Mouse (Mus musculus) ES-E14 (cell line): ENCODE results near the gene Chd4. TPM values are rescaled to one million over a fixed set of nuclear protein-coding genes. Genes with fewer than 3 reads are reported as not detected.

Experiments used
- DNase-seq: peaks from one replicate; pipeline ENCODE4 v3.0.0-alpha.2; 2013; ENCODE audit warnings: low read depth, low spot score
- H3K27ac ChIP-seq: 2 replicates; pipeline ENCODE4 v1.5.1; 2012; ENCODE audit warnings: low read depth, mild to moderate bottlenecking, low read length, moderate library complexity, mixed read lengths; ENCODE audit not compliant: poor library complexity, insufficient read depth, severe bottlenecking
- H3K36me3 ChIP-seq: 2 replicates; pipeline ENCODE4 v1.6.1; 2012; ENCODE audit warnings: mild to moderate bottlenecking, low read length, moderate library complexity, mixed read lengths; ENCODE audit not compliant: control insufficient read depth, poor library complexity, insufficient read depth, severe bottlenecking
- H3K4me1 ChIP-seq, 2 experiments: fragments of 150-350 bp in 1 of 2; sonication (generic) in 1 of 2; 2 replicates each; pipeline ENCODE4 v1.6.1; 2012; ENCODE audit warnings: low read length in 2 of 2, mild to moderate bottlenecking in 1 of 2, mixed read lengths in 1 of 2; ENCODE audit not compliant: control insufficient read depth in 2 of 2, insufficient read depth in 2 of 2, poor library complexity in 1 of 2
- H3K4me3 ChIP-seq, 2 experiments: fragments of 150-350 bp in 1 of 2; sonication (generic) in 1 of 2; 2 replicates each; pipeline ENCODE4 v1.5.1; 2012; ENCODE audit warnings: low read length in 2 of 2, low read depth in 1 of 2, mild to moderate bottlenecking in 1 of 2, mixed read lengths in 1 of 2; ENCODE audit not compliant: insufficient read depth in 1 of 2, poor library complexity in 1 of 2, severe bottlenecking in 1 of 2
- H3K9ac ChIP-seq: 2 replicates; pipeline ENCODE4 v1.6.1; 2012; ENCODE audit warnings: low read depth, mild to moderate bottlenecking, low read length, mixed read lengths; ENCODE audit not compliant: poor library complexity, insufficient read depth, severe bottlenecking
- H3K9me3 ChIP-seq: fragments of 150-350 bp; sonication (generic); 2 replicates; pipeline ENCODE4 v1.6.1; 2012; ENCODE audit warnings: low read depth, mild to moderate bottlenecking, low read length; ENCODE audit not compliant: control insufficient read depth, insufficient read depth
- CHD2 ChIP-seq: IDR thresholded peaks from 2 replicates; pipeline ENCODE4 v1.6.1; 2014; ENCODE audit warnings: mild to moderate bottlenecking, low read depth, low read length, inconsistent platforms
- HCFC1 ChIP-seq: IDR thresholded peaks from 2 replicates; pipeline ENCODE4 v1.6.1; 2012; ENCODE audit warnings: low read length, inconsistent platforms, borderline replicate concordance; ENCODE audit not compliant: insufficient read depth
- MAFK ChIP-seq: IDR thresholded peaks from 2 replicates; pipeline ENCODE4 v1.6.1; 2014; ENCODE audit warnings: mild to moderate bottlenecking, low read depth, low read length, inconsistent platforms; ENCODE audit not compliant: insufficient read depth
- ZC3H11A ChIP-seq: IDR thresholded peaks from 2 replicates; pipeline ENCODE4 v1.6.1; 2012; ENCODE audit warnings: low read depth, mild to moderate bottlenecking, inconsistent platforms, low read length, borderline replicate concordance
- ZNF384 ChIP-seq: IDR thresholded peaks from 2 replicates; pipeline ENCODE4 v1.6.1; 2012; ENCODE audit warnings: low read depth, low read length, inconsistent platforms
- in situ Hi-C, 2 experiments: fragments of 600-800 bp; cut with MboI; formaldehyde crosslinking; loops; one replicate each; pipeline ENCODE4 v1.15.1; 2025; ENCODE audit warnings: low sequenced_read_pairs in 2 of 2, inconsistent platforms in 1 of 2; ENCODE audit not compliant: unreplicated experiment in 2 of 2
- total RNA-seq: library from RNA; depleted of rRNA; stranded (reverse); fragments of 300-350 nt; gene quantifications from 2 replicates; pipeline ENCODE4 v1.2.3, GENCODE M21; 2012

The Chd4 gene
- total RNA-seq, 1 experiment = 344 TPM

GRCm38 (mm10) chr6:125153682-125154081 lies 57.9 kb downstream of the Chd4 start:
- no peak overlapping the region for H3K4me3 ChIP-seq
- in situ Hi-C loops = no loop called here
- no peaks in the 10 kb centered on the region for H3K9me3 ChIP-seq
- TF ChIP-seq CHD2 = no peak
- no peak for TF ChIP-seq ZNF384
- no peak for TF ChIP-seq ZC3H11A
- no peak for TF ChIP-seq MAFK
- TF ChIP-seq HCFC1 = no peak
- peaks cover 2% of the 10 kb centered on the region; the same call in 1 of the 2 replicates for H3K36me3 ChIP-seq
- DNase-seq = no peak
- peaks cover 2 to 24% of the 10 kb centered on the region in 2 experiments; a peak in 2 of 4 replicates for H3K4me1 ChIP-seq
- H3K9ac ChIP-seq = no peak overlapping the region
- H3K27ac ChIP-seq = no peak overlapping the region

GRCm38 (mm10) chr6:125154550-125154949 lies 58.8 kb downstream of the Chd4 start:
- Histone ChIP-seq H3K36me3 (peaks cover 6% of the 10 kb centered on the region; the same call in 1 of the 2 replicates), H3K9me3 (no peaks in the 10 kb centered on the region), H3K27ac (no peak overlapping the region), H3K4me1 (peaks cover 0 to 20% of the 10 kb centered on the region in 2 experiments; a peak in 2 of 4 replicates), H3K4me3 (no peak overlapping the region), H3K9ac (no peak overlapping the region)
- DNase-seq = no peak
- TF ChIP-seq CHD2 (no peak), ZC3H11A (no peak), ZNF384 (no peak), HCFC1 (no peak), MAFK (no peak)
- in situ Hi-C loops = no loop called here

GRCm38 (mm10) chr6:125155262-125155661 lies 59.5 kb downstream of the Chd4 start:
- Histone ChIP-seq H3K9me3 (no peaks in the 10 kb centered on the region), H3K4me3 (no peak overlapping the region), H3K9ac (no peak overlapping the region), H3K27ac (no peak overlapping the region), H3K4me1 (peaks cover 0 to 21% of the 10 kb centered on the region in 2 experiments; a peak in 2 of 4 replicates), H3K36me3 (peaks cover 8% of the 10 kb centered on the region; the same call in 1 of the 2 replicates)
- no peak for DNase-seq
- in situ Hi-C loops = no loop called here
- TF ChIP-seq ZNF384 = no peak
- TF ChIP-seq MAFK = no peak
- no peak for TF ChIP-seq CHD2
- no peak for TF ChIP-seq ZC3H11A
- no peak for TF ChIP-seq HCFC1

GRCm38 (mm10) chr6:125156491-125156890 lies 60.7 kb downstream of the Chd4 start:
- Histone ChIP-seq H3K9me3 (no peaks in the 10 kb centered on the region), H3K4me1 (peaks cover 0 to 20% of the 10 kb centered on the region in 2 experiments; a peak in 2 of 4 replicates), H3K4me3 (no peak overlapping the region), H3K27ac (no peak overlapping the region), H3K36me3 (peaks cover 9% of the 10 kb centered on the region; the same call in 1 of the 2 replicates), H3K9ac (no peak overlapping the region)
- DNase-seq = no peak
- in situ Hi-C loops = no loop called here
- TF ChIP-seq HCFC1 = no peak
- no peak for TF ChIP-seq MAFK
- TF ChIP-seq ZC3H11A = no peak
- TF ChIP-seq CHD2 = no peak
- TF ChIP-seq ZNF384 = no peak

GRCm38 (mm10) chr6:125156903-125157614 lies 61.3 kb downstream of the Chd4 start:
- peaks cover 9% of the 10 kb centered on the region; the same call in 1 of the 2 replicates for H3K36me3 ChIP-seq
- in situ Hi-C loops = no loop called here
- TF ChIP-seq CHD2 (no peak), ZC3H11A (no peak), MAFK (no peak), ZNF384 (no peak), HCFC1 (no peak)
- no peaks in the 10 kb centered on the region for H3K9me3 ChIP-seq
- H3K4me3 ChIP-seq = no peak overlapping the region
- peaks cover 0 to 18% of the 10 kb centered on the region in 2 experiments; a peak in 2 of 4 replicates for H3K4me1 ChIP-seq
- no peak overlapping the region for H3K27ac ChIP-seq
- DNase-seq = no peak
- H3K9ac ChIP-seq = no peak overlapping the region
